In genomic region chr5:135460833-135461173, GRCm38 (mm10) we compare ENCODE assay signal across 9 mouse cellular contexts.
DNase-seq lines count a peak whose midpoint lies in the region; ATAC-seq and TF ChIP-seq lines count a peak whose summit lies in the region.
"Had no signal": no experiment of that assay in that cellular context is flagged by ENCODE, and none has a peak within 500 bp of the region (broad histone marks: within the 10 kb centered on the region; RNA-seq: fewer than 3 reads in every experiment).

No protein-coding gene starts in this region.

- TF ChIP-seq EP300 in lung, postnatal 0 days (IDR thresholded peaks at IDR 0.05) = no peak

- TF ChIP-seq CTCF in lung, postnatal 0 days (IDR thresholded peaks at IDR 0.05) = no peak

- H3K4me1 ChIP-seq in heart, embryonic 15.5 days (replicated peaks) = peaks cover 7% of the 10 kb centered on the region; the same call in 1 of the 2 replicates
- H3K4me1 ChIP-seq in heart, embryonic 10.5 days = peaks cover 16% of the 10 kb centered on the region
- H3K4me1 ChIP-seq in lung, postnatal 0 days (ENCODE audit: insufficient read depth, low read depth, low read length) = no peaks in the 10 kb centered on the region
- H3K4me1 ChIP-seq in hindbrain, embryonic 14.5 days (replicated peaks; ENCODE audit: control insufficient read depth, insufficient read depth, low read length) = peaks cover 6% of the 10 kb centered on the region
- H3K4me1 ChIP-seq in stomach, embryonic 15.5 days = 0 out of 2 replicates have a peak, but pooled peaks cover 7% of the 10 kb centered on the region

- no peak for DNase-seq in heart, embryonic 10.5 days (ENCODE audit: low spot score)
- DNase-seq in lung, postnatal 0 days (ENCODE audit: low spot score) = no peak
- DNase-seq in lung, adult 18-20 months = no peak
- no peak for DNase-seq in hindbrain, embryonic 14.5 days (ENCODE audit: low spot score)
- DNase-seq in frontal cortex, postnatal 14 days (ENCODE audit: low spot score in 2 of 2) = no peak
- no peak for DNase-seq in ovary, postnatal 14 days (ENCODE audit: low spot score)

- peak overlapping the region; percentile 9; the same call in 1 of the 2 replicates for H3K4me2 ChIP-seq in heart, embryonic 15.5 days
- H3K4me2 ChIP-seq in lung, postnatal 0 days (replicated peaks; ENCODE audit: low read depth, low read length) = no peak overlapping the region
- H3K4me2 ChIP-seq in hindbrain, embryonic 14.5 days (replicated peaks) = no peak overlapping the region
- H3K4me2 ChIP-seq in stomach, embryonic 15.5 days = no peak overlapping the region

- peaks cover 16% of the 10 kb centered on the region; the same call in 1 of the 2 replicates for H3K36me3 ChIP-seq in heart, embryonic 15.5 days
- peaks cover 74% of the 10 kb centered on the region for H3K36me3 ChIP-seq in heart, embryonic 10.5 days
- no peaks in the 10 kb centered on the region for H3K36me3 ChIP-seq in lung, postnatal 0 days (ENCODE audit: insufficient read depth, low read length)
- H3K36me3 ChIP-seq in hindbrain, embryonic 14.5 days (replicated peaks; ENCODE audit: control insufficient read depth, insufficient read depth) = peaks cover 32% of the 10 kb centered on the region
- no peaks in the 10 kb centered on the region; the same call in 1 of the 2 replicates for H3K36me3 ChIP-seq in stomach, embryonic 15.5 days

- 83% methylated on average over 4 of the region's 4 CpGs for WGBS in heart, embryonic 15.5 days
- WGBS in heart, embryonic 10.5 days = 85% methylated on average over 4 of the region's 4 CpGs
- 60% methylated on average over 4 of the region's 4 CpGs for WGBS in lung, postnatal 0 days
- WGBS in hindbrain, embryonic 14.5 days = 42% methylated on average over 4 of the region's 4 CpGs
- WGBS in stomach, embryonic 15.5 days = 87% methylated on average over 4 of the region's 4 CpGs

- ATAC-seq in heart, embryonic 15.5 days (replicated peaks; ENCODE audit: insufficient number of reproducible peaks, insufficient read depth, low FRiP score, low read depth) = no peak
- no peak for ATAC-seq in lung, postnatal 0 days
- ATAC-seq in hindbrain, embryonic 14.5 days (ENCODE audit: low FRiP score) = no peak
- ATAC-seq in stomach, embryonic 15.5 days (ENCODE audit: insufficient read depth, low FRiP score, low read depth) = no peak
- ATAC-seq: inflammation-experienced regulatory T-cells, adult 6 months had no signal

- H3K27ac ChIP-seq in heart, embryonic 15.5 days = peak overlapping the region; percentile 61
- H3K27ac ChIP-seq in heart, embryonic 10.5 days = no peak overlapping the region
- H3K27ac ChIP-seq in lung, postnatal 0 days (ENCODE audit: low read length) = peak overlapping the region; percentile 55
- peak overlapping the region; percentile 80 for H3K27ac ChIP-seq in hindbrain, embryonic 14.5 days
- H3K27ac ChIP-seq in stomach, embryonic 15.5 days = peak overlapping the region; percentile 59

- no peak overlapping the region for H3K4me3 ChIP-seq in heart, embryonic 15.5 days
- no peak overlapping the region for H3K4me3 ChIP-seq in heart, embryonic 10.5 days
- no peak overlapping the region for H3K4me3 ChIP-seq in lung, postnatal 0 days (ENCODE audit: low read depth, low read length)
- no peak overlapping the region for H3K4me3 ChIP-seq in hindbrain, embryonic 14.5 days (replicated peaks; ENCODE audit: low read length)
- H3K4me3 ChIP-seq in stomach, embryonic 15.5 days (replicated peaks) = no peak overlapping the region

- no peaks in the 10 kb centered on the region for H3K27me3 ChIP-seq in heart, embryonic 15.5 days
- no peaks in the 10 kb centered on the region for H3K27me3 ChIP-seq in heart, embryonic 10.5 days (ENCODE audit: insufficient read depth, poor library complexity, severe bottlenecking)
- no peaks in the 10 kb centered on the region for H3K27me3 ChIP-seq in lung, postnatal 0 days (replicated peaks; ENCODE audit: insufficient read depth, low read length)
- no peaks in the 10 kb centered on the region for H3K27me3 ChIP-seq in hindbrain, embryonic 14.5 days (ENCODE audit: control insufficient read depth, insufficient read depth, low read length)
- no peaks in the 10 kb centered on the region for H3K27me3 ChIP-seq in stomach, embryonic 15.5 days (replicated peaks)

- no peak overlapping the region for H3K9ac ChIP-seq in heart, embryonic 15.5 days
- no peak overlapping the region for H3K9ac ChIP-seq in lung, postnatal 0 days (replicated peaks; ENCODE audit: low read depth)
- no peak overlapping the region for H3K9ac ChIP-seq in hindbrain, embryonic 14.5 days
- no peak overlapping the region for H3K9ac ChIP-seq in stomach, embryonic 15.5 days

- no peaks in the 10 kb centered on the region for H3K9me3 ChIP-seq in heart, embryonic 15.5 days (replicated peaks)
- no peaks in the 10 kb centered on the region for H3K9me3 ChIP-seq in heart, embryonic 10.5 days
- H3K9me3 ChIP-seq in lung, postnatal 0 days (ENCODE audit: low read length) = no peaks in the 10 kb centered on the region
- H3K9me3 ChIP-seq in hindbrain, embryonic 14.5 days (ENCODE audit: control insufficient read depth, low read length) = no peaks in the 10 kb centered on the region
- H3K9me3 ChIP-seq in stomach, embryonic 15.5 days = no peaks in the 10 kb centered on the region
